Mouse (Mus musculus) lung, postnatal 25 days (tissue): ENCODE results near the gene Slc9a9.
A peak's percentile ranks its signal among the peaks of the same experiment; 100 is the strongest.

Experiments used
- DNase-seq: peaks from one replicate; pipeline ENCODE4 v3.0.0; 2022; ENCODE audit warnings: low spot score

Gene Slc9a9

GRCm38 (mm10) chr9:95158916-95159315 lies 489.2 kb downstream of the Slc9a9 start:
- no peak for DNase-seq

- no peak for DNase-seq
Measured at GRCm38 (mm10) chr9:95160575-95161300, 491.0 kb downstream of the Slc9a9 start.

GRCm38 (mm10) chr9:95161699-95162098 lies 492.0 kb downstream of the Slc9a9 start:
- DNase-seq, result no peak

- no peak for DNase-seq
Measured at GRCm38 (mm10) chr9:95166224-95166623, 496.5 kb downstream of the Slc9a9 start.

GRCm38 (mm10) chr9:95167806-95168205 lies 498.1 kb downstream of the Slc9a9 start:
- DNase-seq, result no peak

GRCm38 (mm10) chr9:95168487-95169008 lies 498.8 kb downstream of the Slc9a9 start:
- peak; percentile 42 for DNase-seq

GRCm38 (mm10) chr9:95178170-95178569 lies 508.5 kb downstream of the Slc9a9 start:
- DNase-seq, result no peak

GRCm38 (mm10) chr9:95180005-95180404 lies 510.3 kb downstream of the Slc9a9 start:
- no peak for DNase-seq

- DNase-seq, result no peak
Measured at GRCm38 (mm10) chr9:95180569-95180968, 510.9 kb downstream of the Slc9a9 start.

GRCm38 (mm10) chr9:95181241-95182043 lies 511.7 kb downstream of the Slc9a9 start:
- no peak for DNase-seq

GRCm38 (mm10) chr9:95182272-95182671 lies 512.6 kb downstream of the Slc9a9 start:
- DNase-seq, result no peak

- no peak for DNase-seq
Measured at GRCm38 (mm10) chr9:95184453-95184852, 514.7 kb downstream of the Slc9a9 start.

- no peak for DNase-seq
Measured at GRCm38 (mm10) chr9:95185840-95186239, 516.1 kb downstream of the Slc9a9 start.

- DNase-seq, result no peak
Measured at GRCm38 (mm10) chr9:95186386-95187289, 516.9 kb downstream of the Slc9a9 start.

- DNase-seq, result peak; percentile 62
Measured at GRCm38 (mm10) chr9:95188362-95189217, 518.9 kb downstream of the Slc9a9 start.

GRCm38 (mm10) chr9:95189218-95189605 lies 519.5 kb downstream of the Slc9a9 start:
- DNase-seq, result no peak

GRCm38 (mm10) chr9:95191442-95191841 lies 521.7 kb downstream of the Slc9a9 start:
- no peak for DNase-seq

GRCm38 (mm10) chr9:95192901-95193532 lies 523.3 kb downstream of the Slc9a9 start:
- DNase-seq, result no peak

GRCm38 (mm10) chr9:95193672-95194071 lies 524.0 kb downstream of the Slc9a9 start:
- DNase-seq, result no peak

- peak; percentile 61 for DNase-seq
Measured at GRCm38 (mm10) chr9:95194158-95194557, 524.4 kb downstream of the Slc9a9 start.

- no peak for DNase-seq
Measured at GRCm38 (mm10) chr9:95207661-95208060, 538.0 kb downstream of the Slc9a9 start.
